Mouse (Mus musculus) v-Abl transformed pro-B cells (cell line): ENCODE data around the gene Pde4c.

ENCODE experiments used
- in situ Hi-C, 2 experiments: fragments of 400-800 bp; cut with MboI; formaldehyde crosslinking; loops; one replicate each; pipeline ENCODE4 v1.15.1; 2025; ENCODE audit not compliant: unreplicated experiment in 2 of 2

Pde4c gene

DNA sequence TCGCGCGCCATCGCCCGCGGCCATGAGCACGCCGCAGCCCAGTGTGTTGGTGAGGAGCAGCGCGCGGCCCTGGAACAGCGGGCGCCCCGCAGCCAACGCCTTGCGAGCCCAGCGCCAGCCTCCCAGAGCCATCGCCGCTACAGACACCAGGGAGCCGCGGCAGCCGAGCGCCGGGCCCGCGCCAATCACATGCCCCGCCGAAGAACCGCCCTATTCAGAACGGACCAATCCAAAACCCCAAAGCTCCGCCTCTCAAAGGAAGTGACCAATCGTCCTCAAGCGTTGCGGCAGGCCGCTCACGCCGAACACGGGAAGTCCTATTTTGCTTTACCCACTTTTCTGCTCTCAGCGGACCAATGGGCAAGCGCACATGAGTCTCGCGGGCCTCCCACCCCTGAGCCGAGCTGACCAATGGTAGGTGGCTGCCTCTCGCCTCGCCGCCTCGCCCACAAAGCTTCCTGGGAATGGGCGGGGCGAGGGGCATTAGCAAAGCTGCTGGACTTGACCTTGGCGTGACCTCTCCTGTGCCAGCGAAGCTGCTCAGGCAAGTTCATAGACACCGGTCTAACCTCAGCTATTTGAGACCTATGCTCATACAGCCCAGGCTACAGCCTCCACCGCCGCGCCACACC lies 37.4 kb downstream of the Pde4c start, which contains the start of gene Mpv17l2:
Gene Mpv17l2 (minus strand): TSS at position 172 of the 632 bp plus-strand sequence.
- in situ Hi-C loops, result no loop called here

DNA sequence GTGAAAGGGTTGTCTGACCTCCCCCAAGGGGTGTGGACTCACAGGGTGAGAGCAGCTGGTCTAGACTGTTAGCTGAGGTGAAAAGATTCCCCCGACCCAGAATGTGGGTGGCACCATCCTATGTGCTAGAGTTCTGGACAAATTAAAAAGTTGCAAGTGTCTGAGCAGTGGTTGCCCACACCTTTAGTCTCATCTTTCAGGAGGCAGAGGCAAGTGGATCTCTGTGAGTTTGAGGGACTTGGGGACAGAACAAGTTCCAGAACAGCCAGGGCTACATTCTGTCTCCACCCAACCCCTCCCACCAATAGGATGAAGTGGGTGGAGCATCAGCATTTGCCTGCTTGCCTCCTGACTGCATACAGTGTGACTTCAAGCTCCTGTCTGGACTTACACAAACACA lies 38.6 kb downstream of the Pde4c start:
- in situ Hi-C loops, result no loop called here

- in situ Hi-C loops, result no loop called here
Measured at GRCm38 (mm10) chr8:70763354-70763753, 39.8 kb downstream of the Pde4c start.

DNA sequence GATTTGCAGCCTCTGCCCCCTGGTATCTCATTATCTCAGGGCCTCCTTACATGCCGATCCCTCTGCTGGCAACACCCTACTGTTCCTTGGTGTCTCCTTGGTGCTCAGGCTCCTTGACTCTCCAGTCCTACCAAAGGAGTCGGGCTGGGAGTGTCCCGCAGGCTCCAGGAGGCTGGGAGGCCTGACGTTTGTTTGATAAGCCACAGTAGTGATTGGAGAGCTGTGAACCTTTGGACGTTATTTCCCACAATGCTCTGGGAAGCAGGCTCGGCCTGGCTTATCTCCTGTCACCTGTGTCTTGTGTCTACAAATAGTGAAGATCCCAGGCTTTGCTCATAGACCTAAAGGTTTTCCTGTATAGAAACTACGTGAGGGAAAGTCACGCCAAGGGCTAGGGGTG lies 40.5 kb downstream of the Pde4c start:
- in situ Hi-C loops, result no loop called here

- in situ Hi-C loops, result loop anchor here (5.0 kb wide), 2 partner anchors 38 to 78 kb away; no protein-coding TSS in a partner anchor
Measured at GRCm38 (mm10) chr8:70764676-70765075, 41.2 kb downstream of the Pde4c start.

DNA sequence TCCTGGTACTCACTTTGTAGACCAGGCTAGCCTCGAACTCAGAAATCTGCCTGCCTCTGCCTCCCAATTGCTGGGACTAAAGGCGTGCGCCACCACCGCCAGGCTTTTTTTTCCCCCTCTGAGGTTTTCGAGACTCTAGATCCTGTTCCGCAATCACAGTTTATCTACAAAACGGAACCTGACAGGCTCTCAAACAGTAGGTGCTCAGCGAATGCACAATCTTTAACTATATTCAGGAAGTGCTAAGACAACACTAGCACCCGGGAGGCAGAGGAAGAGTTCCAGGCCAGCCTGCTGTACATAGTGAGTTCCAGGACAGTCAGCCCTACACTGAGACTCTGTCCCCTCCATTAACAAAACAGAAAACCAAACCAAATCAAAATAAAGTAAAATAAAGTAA lies 41.8 kb downstream of the Pde4c start:
- in situ Hi-C loops, result loop anchor here (5.0 kb wide), 2 partner anchors 37 to 77 kb away; no protein-coding TSS in a partner anchor

GRCm38 (mm10) chr8:70765838-70766570 lies 42.5 kb downstream of the Pde4c start:
- in situ Hi-C loops, result loop anchor here (5.0 kb wide), 2 partner anchors 36 to 76 kb away; no protein-coding TSS in a partner anchor

GRCm38 (mm10) chr8:70766571-70767440 lies 43.3 kb downstream of the Pde4c start:
- in situ Hi-C loops, result loop anchor here (5.0 kb wide), 2 partner anchors 35 to 75 kb away; no protein-coding TSS in a partner anchor

GRCm38 (mm10) chr8:70767503-70767902 lies 44.0 kb downstream of the Pde4c start:
- in situ Hi-C loops, result loop anchor here (5.0 kb wide), 2 partner anchors 35 to 75 kb away; no protein-coding TSS in a partner anchor

- in situ Hi-C loops, result loop anchor here (5.0 kb wide), 2 partner anchors 34 to 74 kb away; no protein-coding TSS in a partner anchor
Measured at GRCm38 (mm10) chr8:70768231-70768776, 44.8 kb downstream of the Pde4c start.

DNA sequence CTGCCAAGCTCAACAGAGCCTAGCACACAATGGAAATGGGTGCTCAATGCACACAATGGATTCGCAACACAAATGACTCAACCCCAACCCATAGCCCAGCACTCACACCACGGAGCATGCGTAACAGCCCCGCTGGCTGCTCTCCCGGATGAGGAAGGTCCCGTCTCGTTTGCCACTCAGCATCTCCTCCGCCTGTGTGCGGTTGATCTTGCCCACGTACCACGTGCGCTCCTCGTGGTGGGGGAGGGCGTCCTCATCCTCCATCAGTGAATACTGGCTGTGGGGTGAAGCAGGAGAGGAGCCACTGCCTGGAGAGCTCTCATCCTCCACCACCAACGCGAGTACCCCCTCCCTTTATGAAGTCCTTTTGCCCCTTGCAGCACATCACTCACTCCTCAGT lies 45.4 kb downstream of the Pde4c start:
- in situ Hi-C loops, result loop anchor here (5.0 kb wide), 2 partner anchors 33 to 73 kb away; no protein-coding TSS in a partner anchor

GRCm38 (mm10) chr8:70769359-70769758 lies 45.8 kb downstream of the Pde4c start:
- in situ Hi-C loops, result loop anchor here (5.0 kb wide), 2 partner anchors 33 to 73 kb away; no protein-coding TSS in a partner anchor

DNA sequence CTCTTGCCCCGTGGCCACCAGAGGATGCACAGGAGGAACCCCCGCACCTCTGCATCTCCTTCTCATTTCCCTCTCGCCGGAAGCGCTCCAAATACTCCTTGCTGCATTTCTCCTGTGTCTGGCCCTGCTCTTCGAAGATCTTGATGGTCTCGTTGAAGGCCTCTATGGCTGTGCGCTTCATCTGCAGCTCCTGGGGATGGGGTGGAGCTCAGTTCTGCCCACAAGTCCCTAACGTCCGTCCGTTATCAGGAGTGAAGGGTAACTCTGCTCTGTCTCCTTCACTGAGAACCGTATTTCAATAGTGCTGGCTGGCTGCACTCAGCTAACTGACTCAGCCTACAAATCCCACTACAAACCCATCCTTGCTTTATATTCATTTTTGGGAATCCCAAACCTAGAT lies 46.3 kb downstream of the Pde4c start:
- in situ Hi-C loops, result loop anchor here (5.0 kb wide), 2 partner anchors 32 to 72 kb away; no protein-coding TSS in a partner anchor

DNA sequence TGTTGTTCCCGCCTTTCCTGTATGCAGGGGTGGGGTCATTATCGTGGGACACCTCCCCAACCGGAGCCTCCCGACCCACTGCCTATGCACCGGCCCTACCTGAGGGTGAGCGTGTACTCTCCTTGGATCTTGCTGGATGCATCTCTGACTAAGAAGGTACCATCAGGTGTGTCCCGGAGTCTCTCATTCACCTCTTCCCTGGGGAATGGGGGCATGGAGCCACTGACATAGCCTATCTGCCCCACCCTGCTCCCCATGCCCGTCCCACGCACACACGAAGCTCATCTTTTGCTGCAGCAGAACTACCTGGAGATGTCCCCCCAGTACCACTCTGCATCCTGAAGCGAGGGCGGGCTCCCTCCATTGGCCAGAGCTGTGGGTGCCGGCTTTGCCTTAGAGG lies 47.2 kb downstream of the Pde4c start:
- in situ Hi-C loops, result no loop called here

- in situ Hi-C loops, result no loop called here
Measured at GRCm38 (mm10) chr8:70771217-70771616, 47.7 kb downstream of the Pde4c start.

GRCm38 (mm10) chr8:70772075-70772474 lies 48.6 kb downstream of the Pde4c start:
- in situ Hi-C loops, result no loop called here

GRCm38 (mm10) chr8:70772890-70773289 lies 49.4 kb downstream of the Pde4c start:
- in situ Hi-C loops, result no loop called here

- in situ Hi-C loops, result no loop called here
Measured at GRCm38 (mm10) chr8:70773410-70773809, 49.9 kb downstream of the Pde4c start.

DNA sequence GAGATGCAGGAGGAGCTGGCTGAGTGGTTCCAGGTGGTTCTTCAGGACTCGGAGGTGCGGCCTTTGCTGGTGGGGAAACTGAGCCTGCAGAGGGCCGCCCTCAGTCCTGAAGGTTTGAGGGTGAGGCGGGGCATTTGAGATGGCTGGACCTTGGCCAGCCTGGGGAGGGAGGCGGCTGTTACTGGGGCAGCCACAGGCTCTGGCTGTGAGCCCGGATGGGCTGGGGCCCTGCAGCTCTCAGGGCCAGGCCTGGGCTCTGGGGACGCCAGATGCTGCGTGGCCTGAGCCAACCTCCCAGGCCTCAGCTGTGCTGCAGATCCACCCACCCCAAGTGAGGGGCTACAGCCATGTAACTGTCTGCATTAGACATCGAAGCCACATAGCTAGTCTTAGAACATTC lies 50.3 kb downstream of the Pde4c start:
- in situ Hi-C loops, result no loop called here

GRCm38 (mm10) chr8:70774740-70775139 lies 51.2 kb downstream of the Pde4c start:
- in situ Hi-C loops, result no loop called here
